Mouse (Mus musculus) frontal cortex, postnatal 25 days (tissue): ENCODE results near the gene Ascl3.
A peak's percentile ranks its signal among the peaks of the same experiment; 100 is the strongest.

Source experiments
- DNase-seq, 2 experiments: peaks; one replicate each; pipeline ENCODE4 v3.0.0; 2022; ENCODE audit warnings: low spot score in 2 of 2

Gene Ascl3

GRCm38 (mm10) chr7:109731626-109732025, at the start of gene Ascl3:
Gene Ascl3 (minus strand): TSS chr7:109731726.
- DNase-seq, result no peak

GRCm38 (mm10) chr7:109781087-109781469, 49.6 kb upstream of the Ascl3 start:
- DNase-seq, result no peak

DNA sequence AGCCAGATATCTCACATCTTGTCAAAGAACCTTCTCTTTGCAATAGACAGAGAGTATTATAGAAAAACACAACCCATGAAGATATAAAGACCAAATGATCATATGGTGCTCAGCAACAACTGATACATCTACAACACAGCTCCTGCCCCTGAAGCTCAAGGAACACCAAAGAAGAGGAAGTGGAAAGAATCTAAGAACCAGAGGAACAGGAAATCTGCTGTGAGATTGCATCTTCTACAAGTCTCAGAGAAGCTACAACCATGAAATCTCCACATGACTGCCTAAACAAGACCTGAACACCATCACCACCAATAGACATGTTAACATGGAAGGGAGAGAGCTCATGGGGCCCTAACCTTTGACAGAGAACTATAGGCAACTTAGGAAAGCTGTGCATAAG, 40.7 kb upstream of the Ascl3 start:
- DNase-seq, result no peak

- DNase-seq, result no peak
Observed at GRCm38 (mm10) chr7:109768699-109769383, 37.3 kb upstream of the Ascl3 start.

GRCm38 (mm10) chr7:109767575-109768350, 36.2 kb upstream of the Ascl3 start:
- no peak for DNase-seq

GRCm38 (mm10) chr7:109764009-109764408, 32.5 kb upstream of the Ascl3 start:
- DNase-seq, result no peak

DNA sequence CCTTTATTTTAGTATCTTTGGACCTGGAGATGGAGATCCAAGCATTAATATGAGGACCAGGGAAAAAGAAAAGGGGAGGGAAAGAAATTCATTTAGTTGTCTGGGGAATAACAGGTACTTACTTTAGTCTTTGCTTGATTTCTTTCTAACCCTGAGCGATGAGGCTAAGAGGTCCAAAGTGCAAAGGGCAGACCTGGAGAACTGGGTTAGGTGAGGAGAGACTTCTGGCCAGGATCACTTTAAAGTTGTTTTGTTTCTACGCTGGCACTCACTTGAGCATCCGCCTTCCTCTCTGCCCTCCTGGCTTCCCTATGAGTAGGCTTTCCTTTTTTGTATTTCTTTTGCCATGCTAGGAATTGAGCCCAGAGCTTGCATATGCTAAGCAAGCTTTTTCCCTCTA, 24.8 kb upstream of the Ascl3 start:
- no peak for DNase-seq

DNA sequence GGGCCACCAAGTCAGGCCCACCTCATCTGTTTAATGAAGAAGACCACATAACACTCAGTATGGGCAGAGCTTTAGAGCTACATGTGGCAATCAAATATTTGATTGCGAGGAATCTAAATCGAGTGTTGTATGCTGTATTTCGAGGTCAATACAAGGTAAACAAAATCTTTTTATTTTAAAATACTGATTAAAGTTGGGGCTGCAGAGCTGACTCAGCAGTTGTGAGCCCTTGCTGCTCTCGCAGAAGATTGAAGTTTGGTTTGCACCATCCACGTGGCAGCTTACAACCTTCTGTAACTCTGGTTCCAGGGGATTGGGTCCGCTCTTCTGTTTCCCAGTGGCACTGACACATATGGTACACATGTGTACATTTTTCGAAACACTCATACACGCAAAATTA, 22.5 kb upstream of the Ascl3 start:
- no peak for DNase-seq

- DNase-seq, result peak; percentile 72
Observed at GRCm38 (mm10) chr7:109752008-109752925, 20.7 kb upstream of the Ascl3 start, which contains the start of gene Tmem9b. Gene Tmem9b (minus strand): TSS chr7:109752875.

DNA sequence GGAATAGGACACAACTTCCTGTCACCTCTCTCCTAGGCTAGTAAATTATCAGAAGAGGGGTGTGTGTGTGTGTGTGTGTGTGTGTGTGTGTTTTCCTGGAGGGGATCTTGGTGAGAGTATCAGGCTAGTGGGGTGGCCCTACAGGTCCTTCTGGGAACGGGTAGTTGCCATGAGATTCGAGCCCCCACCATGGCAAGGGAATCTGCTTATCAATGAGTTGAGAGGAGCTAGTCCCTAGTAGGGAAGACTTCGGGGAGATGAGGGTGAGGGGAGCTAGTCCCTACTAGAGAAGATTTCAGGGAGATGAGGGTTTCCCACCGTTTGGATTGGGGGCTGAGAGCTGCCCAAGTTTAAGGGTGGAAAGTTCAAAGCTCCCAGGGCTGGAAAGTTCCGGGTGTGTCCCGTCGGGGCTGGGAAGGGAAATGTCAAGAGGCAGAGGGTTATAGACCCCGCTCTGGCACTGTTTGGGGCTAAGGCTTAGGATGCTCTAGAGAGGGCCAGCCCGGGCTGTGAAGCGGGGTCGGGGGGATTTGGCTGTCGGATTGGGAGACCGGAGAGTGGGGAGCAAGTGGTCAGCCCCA, 20.0 kb upstream of the Ascl3 start:
- DNase-seq, result no peak

DNA sequence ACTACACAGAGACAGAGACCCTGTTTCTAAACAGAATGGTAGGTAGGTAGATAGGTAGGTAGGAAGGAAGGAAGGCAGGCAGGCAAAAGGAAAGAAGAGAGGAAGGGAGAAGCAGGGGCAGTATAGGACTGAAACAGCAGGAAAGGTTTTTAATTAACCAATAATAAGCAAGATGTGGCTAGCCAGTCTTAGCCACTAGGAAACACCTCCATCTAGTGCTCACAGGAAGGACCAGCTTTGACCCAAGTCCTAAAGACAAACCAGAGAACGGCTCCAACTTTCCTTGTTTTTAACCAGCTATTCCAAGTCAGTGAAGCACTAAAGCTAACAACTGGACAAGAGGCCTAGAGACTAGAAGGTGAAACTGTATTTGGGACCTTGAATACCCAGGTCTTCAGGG, 16.2 kb upstream of the Ascl3 start:
- DNase-seq, result no peak

GRCm38 (mm10) chr7:109741703-109742102, 10.2 kb upstream of the Ascl3 start:
- no peak for DNase-seq

GRCm38 (mm10) chr7:109741060-109741459, 9.5 kb upstream of the Ascl3 start:
- no peak for DNase-seq

DNA sequence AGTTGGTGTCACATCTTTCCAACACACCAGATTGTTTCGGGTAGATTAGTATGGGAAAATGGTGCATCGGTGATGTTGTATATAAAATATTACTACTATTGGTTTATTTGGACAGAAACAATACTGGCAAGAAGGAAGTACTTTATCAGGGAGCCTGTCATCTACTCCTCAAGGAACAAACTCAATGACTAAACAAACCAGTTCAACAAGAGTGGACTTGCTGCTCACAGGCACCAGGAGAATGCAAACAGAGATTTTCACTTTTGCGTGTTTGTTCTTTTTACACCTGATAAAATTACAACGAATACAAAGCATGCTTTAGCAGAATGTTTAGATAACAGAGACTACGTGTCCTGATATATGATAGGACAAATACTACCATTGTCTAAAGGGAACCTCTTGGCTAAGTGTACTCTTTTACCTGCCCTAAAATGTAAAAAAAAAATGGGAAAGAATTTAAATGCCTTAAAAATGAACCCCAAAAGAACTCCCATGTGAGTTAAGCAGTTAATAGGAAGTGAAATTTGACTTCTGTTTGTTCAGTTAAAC, 8.4 kb upstream of the Ascl3 start:
- DNase-seq, result no peak

DNA sequence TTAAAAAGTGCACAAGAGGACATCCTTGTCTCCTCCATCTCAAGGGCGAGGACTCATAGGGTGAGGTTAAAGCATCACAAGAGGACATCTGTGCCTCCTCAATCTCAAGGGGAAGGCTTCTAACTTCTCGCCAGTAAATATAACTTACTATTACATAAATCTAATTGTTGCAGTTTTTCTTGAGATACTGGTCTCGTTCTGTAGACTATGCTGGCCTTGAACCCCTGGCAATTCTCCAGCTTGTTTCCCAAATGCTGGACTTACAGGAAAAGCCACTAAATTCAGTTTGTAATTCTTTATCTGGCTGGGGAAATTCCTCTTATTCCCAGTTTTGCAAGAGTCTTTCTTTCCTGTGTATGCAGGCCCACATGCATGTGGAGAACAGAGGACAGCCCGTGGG, 3.3 kb upstream of the Ascl3 start:
- DNase-seq, result no peak

DNA sequence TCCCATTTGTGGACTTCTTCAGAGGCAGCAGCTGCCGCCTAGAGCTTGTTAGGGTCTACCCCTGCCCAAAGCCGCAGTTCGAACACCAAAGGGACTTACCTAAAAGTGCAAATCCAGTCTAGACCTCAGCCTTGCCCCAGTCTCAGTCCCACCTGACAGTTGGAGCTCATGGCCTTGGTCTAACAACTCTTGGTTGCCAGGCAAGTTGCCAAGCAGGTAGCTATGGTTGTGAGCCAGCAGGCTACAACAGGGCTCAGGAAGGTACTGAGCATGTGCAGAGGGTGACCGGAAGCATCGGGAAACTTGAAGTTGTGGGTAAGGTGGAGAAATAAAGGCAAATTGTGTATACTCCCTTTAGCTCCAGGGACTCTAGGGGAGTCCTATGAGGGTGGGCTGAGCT, 7.8 kb downstream of the Ascl3 start, which contains the start of gene BC051019:
TSS of gene BC051019 (minus strand) at position 154 of the 400 bp plus-strand sequence.
- DNase-seq, result no peak

DNA sequence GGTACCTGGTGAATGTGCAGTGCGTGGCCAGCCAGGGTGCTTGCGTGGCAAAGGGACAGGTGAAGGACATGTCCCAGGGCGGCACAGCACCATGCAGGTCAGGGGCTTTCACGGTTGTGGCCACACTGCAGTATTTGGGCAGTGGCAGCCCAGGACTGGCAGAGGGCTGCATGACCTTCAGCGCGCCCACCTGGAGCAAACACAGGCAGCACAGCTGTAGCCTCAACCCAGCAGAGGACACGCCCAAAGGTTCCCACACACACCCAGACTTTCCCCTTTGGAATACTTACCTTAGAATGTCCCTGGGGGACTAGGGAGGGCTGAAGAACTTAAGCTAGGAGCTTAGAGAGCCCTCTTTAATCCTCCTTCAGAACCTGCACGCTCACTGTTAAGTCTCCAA, 8.4 kb downstream of the Ascl3 start:
- no peak for DNase-seq

DNA sequence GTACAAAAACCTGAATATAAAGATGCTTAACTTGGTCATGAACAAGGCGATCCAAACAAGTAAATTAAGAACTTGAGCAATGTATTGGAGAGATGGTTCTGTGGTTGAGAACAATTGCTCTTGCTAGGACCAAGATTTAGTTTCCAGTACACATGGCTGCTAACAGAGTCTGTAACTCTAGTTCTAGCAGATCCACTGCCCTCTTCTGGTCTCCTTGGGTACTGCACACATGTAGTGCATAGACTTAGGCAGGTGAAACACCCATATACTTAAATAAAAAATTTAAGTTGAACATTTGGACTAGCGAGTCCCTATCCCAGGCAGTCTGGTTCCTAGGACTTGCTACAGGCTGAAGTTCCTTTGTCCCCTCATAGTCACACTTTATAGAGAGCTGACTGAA, 8.9 kb downstream of the Ascl3 start:
- DNase-seq, result no peak

- peak in 1 of 2 experiments; percentile 32 for DNase-seq
Observed at GRCm38 (mm10) chr7:109719286-109719685, 12.2 kb downstream of the Ascl3 start.

DNA sequence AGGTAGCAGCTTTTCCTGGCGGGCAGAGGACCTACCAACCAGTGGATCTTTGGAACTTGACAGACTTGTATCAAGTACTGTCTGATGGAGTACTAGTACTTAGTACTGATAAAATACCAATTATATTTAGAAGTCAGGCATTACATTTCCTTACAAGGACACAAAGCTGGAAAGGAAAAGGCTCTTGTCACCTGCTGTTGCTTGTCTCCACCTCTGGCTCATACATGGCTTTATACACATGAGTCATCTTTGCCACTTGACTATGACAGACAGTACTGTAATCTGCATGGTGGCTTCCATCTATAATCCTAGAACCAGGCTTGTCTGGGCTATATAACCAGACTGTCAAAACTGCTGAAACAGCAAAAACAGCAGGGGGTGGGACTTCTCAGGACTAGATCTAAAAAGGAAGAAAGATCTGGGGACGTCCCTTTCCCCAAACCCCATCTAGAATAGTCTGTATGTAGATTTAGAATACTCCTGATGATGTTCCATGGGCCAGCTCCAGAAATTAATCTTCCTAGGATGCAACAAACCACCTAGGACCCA, 18.0 kb downstream of the Ascl3 start:
- no peak for DNase-seq

- DNase-seq, result no peak
Observed at GRCm38 (mm10) chr7:109712198-109712597, 19.3 kb downstream of the Ascl3 start.
